Mouse (Mus musculus): Measurements from ENCODE around the gene Vmn1r121. TPM values are rescaled to one million over a fixed set of nuclear protein-coding genes. Genes with fewer than 3 reads are reported as not detected.
"Not testable (repeated sequence)": the region's sequence is repeated elsewhere in the genome, so short reads cannot be mapped to it uniquely, and the experiment has no call there.

The Vmn1r121 gene
- not detected for total RNA-seq (2022)

- DNase-seq = not testable (repeated sequence)
These were observed at the start of gene Vmn1r121 for GRCm38 (mm10) chr7:21098413-21098812. Gene Vmn1r121 (minus strand): TSS chr7:21098513.

DNA sequence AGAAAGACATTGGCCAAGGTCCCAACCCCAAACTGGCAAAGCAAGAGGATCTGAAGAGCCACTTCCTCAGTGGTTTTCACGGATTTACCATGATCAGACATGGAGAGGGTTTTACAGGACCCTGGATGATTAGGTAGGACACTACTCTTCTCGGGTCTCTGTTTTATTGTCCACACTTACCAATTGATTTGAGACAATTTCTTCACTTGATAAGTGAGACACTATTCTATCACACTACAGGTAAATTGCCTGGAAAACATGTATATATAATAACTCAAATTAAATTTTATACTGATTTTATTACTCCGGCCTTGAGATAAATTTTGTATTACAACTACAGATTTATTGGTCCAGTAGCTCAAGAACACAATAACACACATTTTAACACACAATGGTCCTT, 35.7 kb upstream of the Vmn1r121 start, which contains the start of gene Vmn1r122:
Gene Vmn1r122, minus strand, starts transcription at position 101 of the 400 bp plus-strand sequence.
- not testable (repeated sequence) for DNase-seq

DNA sequence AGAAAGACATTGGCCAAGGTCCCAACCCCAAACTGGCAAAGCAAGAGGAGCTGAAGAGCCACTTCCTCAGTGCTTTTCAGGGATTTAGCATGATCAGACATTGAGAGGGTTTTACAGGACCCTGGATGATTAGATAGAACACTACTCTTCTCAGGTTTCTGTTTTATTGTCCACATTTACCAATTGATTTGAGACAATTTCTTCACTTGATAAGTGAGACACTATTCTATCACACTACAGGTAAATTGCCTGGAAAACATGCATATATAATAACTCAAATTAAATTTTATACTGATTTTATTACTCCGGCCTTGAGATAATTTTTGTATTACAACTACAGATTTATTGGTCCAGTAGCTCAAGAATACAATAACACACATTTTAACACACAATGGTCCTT, 44.6 kb downstream of the Vmn1r121 start, which contains the start of gene Vmn1r120:
Gene Vmn1r120, minus strand, starts transcription at position 101 of the 400 bp plus-strand sequence.
- not testable (repeated sequence) for DNase-seq

Other genes starting within 250 kb of the Vmn1r121 start
- gene Vmn1r116, start 226.3 kb downstream of the Vmn1r121 start, total RNA-seq (2022) = not detected
- not detected for gene Vmn1r117, start 214.4 kb downstream of the Vmn1r121 start, total RNA-seq (2022)
- not detected for gene Vmn1r118, start 186.2 kb downstream of the Vmn1r121 start, total RNA-seq (2022)
- not detected for gene Vmn1r119, start 86.1 kb downstream of the Vmn1r121 start, total RNA-seq (2022)
- not detected for gene Vmn1r120, start 44.7 kb downstream of the Vmn1r121 start, total RNA-seq (2022)
- gene Vmn1r122, start 35.6 kb upstream of the Vmn1r121 start, total RNA-seq (2022) = not detected
- not detected for gene Vmn1r123, start 63.7 kb upstream of the Vmn1r121 start, total RNA-seq (2022)
- gene Gm5157, start 91.9 kb upstream of the Vmn1r121 start, total RNA-seq (2022) = not detected
- gene Vmn1r124, start 162.1 kb upstream of the Vmn1r121 start, total RNA-seq (2022) = not detected
- not detected for gene Vmn1r125, start 173.7 kb upstream of the Vmn1r121 start, total RNA-seq (2022)
- gene Vmn1r126, start 203.0 kb upstream of the Vmn1r121 start, total RNA-seq (2022) = not detected
- gene Vmn1r127, start 221.3 kb upstream of the Vmn1r121 start, total RNA-seq (2022) = not detected

All from adrenal gland, adult 8-10 months (tissue).